Mouse (Mus musculus): ENCODE measurements around the gene Slc2a9.
"Not testable (repeated sequence)": the region's sequence is repeated elsewhere in the genome, so short reads cannot be mapped to it uniquely, and the experiment has no call there.

Gene Slc2a9

GRCm38 (mm10) chr5:38504116-38504515, 1.2 kb upstream of the Slc2a9 start:
- no peak for DNase-seq (ENCODE audit: low spot score)

GRCm38 (mm10) chr5:38500043-38500442, 2.9 kb downstream of the Slc2a9 start:
- DNase-seq (ENCODE audit: low spot score) = no peak

- DNase-seq (ENCODE audit: low spot score) = no peak
Observed at GRCm38 (mm10) chr5:38499316-38499811, 3.6 kb downstream of the Slc2a9 start.

- no peak for DNase-seq (ENCODE audit: low spot score)
Observed at GRCm38 (mm10) chr5:38498479-38498878, 4.5 kb downstream of the Slc2a9 start.

GRCm38 (mm10) chr5:38496491-38497057, 6.4 kb downstream of the Slc2a9 start:
- DNase-seq (ENCODE audit: low spot score) = no peak

DNA sequence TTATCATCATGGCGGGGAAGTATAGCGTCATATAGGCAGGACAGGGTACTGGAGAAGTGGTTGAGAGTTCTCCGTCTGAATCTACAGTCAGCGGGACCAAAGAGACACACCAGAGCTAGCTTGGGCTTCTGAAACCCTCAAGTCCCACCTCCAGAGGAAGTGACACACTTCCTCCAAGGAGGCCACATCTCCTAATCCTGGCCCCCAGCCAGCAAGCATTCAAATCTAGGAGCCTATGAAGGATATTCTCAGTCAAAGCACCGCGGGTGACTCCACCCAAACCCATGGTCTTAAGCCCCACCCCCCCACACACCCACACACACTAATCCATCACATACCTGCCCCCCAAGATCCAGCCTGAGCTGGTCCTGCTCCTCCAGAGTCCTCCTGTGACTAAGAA, 9.1 kb downstream of the Slc2a9 start:
- DNase-seq (ENCODE audit: low spot score) = no peak

- DNase-seq (ENCODE audit: low spot score) = no peak
Observed at GRCm38 (mm10) chr5:38491763-38492162, 11.2 kb downstream of the Slc2a9 start.

DNA sequence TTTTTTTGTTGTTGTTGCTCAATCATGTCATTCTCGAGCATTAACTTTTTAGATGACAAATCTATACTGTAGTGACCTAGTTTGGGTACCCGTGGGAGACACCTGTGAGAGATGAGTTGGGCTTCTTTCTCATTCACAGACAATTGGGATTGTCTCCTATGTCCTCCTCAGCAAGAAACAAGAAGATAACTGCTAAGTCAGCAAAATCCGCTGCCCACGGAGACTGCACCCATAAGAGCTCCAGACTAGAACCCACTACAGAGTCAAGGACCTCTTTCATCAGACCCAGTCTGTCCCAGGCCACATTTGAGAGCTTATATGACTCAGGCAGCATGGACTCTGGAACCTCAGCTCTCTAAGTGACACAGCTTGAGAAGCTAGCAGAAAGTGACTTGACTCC, 13.2 kb downstream of the Slc2a9 start:
- DNase-seq (ENCODE audit: low spot score) = no peak

GRCm38 (mm10) chr5:38488673-38489615, 14.0 kb downstream of the Slc2a9 start:
- no peak for DNase-seq (ENCODE audit: low spot score)

- DNase-seq (ENCODE audit: low spot score) = no peak
Observed at GRCm38 (mm10) chr5:38488026-38488425, 14.9 kb downstream of the Slc2a9 start.

DNA sequence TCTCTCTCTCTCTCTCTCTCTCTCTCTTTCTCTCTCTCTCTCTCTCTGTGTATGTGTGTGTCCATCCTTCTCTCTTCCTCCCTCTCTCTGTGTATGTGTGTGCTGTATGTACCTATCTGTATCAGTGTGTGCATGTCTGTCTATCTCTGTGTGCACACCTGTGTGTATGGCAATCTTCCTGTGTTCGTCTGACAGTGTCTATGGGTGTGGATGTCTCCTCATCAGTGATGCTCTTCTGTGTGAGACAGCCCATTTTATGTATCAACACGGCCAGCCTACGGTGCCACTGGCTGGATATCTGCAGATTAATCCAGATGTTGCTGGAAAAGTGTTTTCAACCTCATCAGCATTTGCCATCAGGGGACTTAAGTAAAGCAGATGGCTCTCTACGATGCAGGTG, 15.7 kb downstream of the Slc2a9 start:
- DNase-seq (ENCODE audit: low spot score) = no peak

GRCm38 (mm10) chr5:38485946-38486345, 17.0 kb downstream of the Slc2a9 start:
- no peak for DNase-seq (ENCODE audit: low spot score)

GRCm38 (mm10) chr5:38483518-38484110, 19.3 kb downstream of the Slc2a9 start:
- DNase-seq (ENCODE audit: low spot score) = no peak

GRCm38 (mm10) chr5:38480822-38481707, 21.9 kb downstream of the Slc2a9 start:
- DNase-seq (ENCODE audit: low spot score) = no peak

DNA sequence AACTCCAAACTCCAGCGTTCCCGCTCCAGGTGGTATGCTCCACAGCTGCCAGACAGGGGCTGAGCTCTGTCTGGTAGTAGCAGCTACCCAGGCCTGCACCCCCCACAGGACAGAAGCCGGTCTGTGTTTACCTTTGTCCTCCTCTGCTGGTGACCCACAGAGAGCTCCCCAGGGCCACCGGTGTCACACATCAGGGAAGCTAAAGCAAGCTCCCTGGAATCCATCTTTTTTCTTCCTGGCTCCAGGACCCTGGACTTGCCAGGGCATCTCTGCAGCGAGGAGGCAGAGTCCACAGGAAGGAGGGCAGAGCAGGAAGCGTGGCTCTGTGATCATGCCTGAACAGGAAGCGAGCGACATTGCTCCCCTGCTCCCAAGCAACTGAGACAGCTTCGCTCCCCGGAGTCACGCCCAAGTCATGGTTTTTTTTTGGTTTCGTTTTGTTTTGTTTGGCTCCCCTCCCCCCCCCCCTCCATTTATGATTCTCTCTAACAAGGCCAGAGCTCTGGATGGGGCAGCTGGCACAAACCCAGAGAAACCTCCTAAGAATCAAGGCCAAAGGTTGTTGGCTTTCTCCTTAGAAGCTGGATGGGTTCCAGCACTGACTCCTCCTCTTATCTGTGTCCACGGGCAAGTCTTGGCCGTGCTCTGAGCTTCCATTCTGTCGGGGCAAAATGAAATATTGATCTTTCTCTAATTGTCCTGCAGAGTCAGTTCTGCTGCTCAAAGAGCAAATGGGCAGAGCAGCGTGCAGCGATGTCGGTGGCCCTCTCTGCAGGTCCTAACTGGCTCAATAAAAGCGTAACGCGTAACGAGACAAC, 22.8 kb downstream of the Slc2a9 start:
- DNase-seq (ENCODE audit: low spot score) = peak; percentile 45

DNA sequence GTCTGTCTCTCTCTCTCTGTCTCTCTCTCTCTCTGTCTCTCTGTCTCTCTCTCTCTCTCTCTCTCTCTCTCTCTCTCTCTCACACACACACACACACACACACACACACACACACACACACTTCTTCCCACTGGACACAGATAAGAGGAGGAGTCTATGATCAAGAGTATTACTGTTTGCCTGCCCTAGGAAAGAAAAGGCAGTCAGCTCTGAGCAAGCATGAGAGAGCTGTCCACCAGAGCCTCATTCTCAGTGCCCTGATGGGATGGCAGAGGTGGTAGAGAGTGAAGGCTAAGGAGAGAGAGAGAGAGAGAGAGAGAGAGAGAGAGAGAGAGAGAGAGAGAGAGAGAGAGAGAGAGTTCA, 23.4 kb downstream of the Slc2a9 start:
- DNase-seq (ENCODE audit: low spot score) = not testable (repeated sequence)

DNA sequence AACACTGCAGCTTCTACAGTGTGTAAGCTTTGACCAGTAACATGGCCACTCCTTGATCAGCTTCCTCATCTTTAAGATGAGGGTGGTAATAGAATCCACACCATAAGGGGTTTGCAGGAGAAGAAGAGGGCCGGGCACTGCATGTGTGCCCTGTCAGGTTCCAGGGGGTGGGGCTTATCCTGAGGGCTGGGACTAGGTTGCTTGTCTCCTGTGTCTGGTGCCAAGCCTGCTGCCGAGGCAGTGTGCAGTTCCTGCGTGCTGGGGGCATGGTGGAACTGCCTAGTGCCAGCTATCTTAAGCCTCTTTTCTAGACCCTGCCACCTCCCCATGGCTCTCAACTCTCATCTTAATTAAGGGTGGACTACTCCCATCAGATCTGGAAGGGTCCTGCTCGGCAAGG, 23.9 kb downstream of the Slc2a9 start:
- peak; percentile 42 for DNase-seq (ENCODE audit: low spot score)

- DNase-seq (ENCODE audit: low spot score) = no peak
Observed at GRCm38 (mm10) chr5:38477731-38478445, 25.1 kb downstream of the Slc2a9 start.

GRCm38 (mm10) chr5:38476861-38477565, 25.9 kb downstream of the Slc2a9 start:
- no peak for DNase-seq (ENCODE audit: low spot score)

DNA sequence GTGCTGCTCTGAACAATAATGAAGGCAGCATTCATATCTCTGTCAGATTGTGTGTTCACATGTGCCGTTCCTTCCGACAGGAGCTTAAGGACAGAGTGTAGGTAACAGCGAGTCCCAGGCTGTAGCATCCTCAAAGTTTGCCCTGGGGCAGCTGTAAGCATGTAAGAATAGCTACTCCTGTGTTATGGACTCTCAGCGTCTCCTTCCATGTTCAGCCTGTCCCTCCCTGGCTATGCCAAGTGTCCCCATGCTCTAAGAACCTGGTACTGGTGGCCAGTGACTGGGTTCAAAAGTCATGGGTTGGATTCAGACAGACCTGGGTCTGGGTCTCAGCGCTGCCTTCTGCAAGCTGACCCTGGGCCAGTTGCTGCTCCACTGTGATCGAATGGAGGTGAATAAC, 32.1 kb downstream of the Slc2a9 start:
- DNase-seq (ENCODE audit: low spot score) = no peak
